Comparison of ENCODE assay signal across 22 mouse cellular contexts in genomic region chrX:139051976-139052375, GRCm38 (mm10). TPM values are rescaled to one million over a fixed set of nuclear protein-coding genes. Genes with fewer than 3 reads are reported as not detected.
DNase-seq lines count a peak whose midpoint lies in the region; ATAC-seq and TF ChIP-seq lines count a peak whose summit lies in the region.
"Had no signal": no experiment of that assay in that cellular context is flagged by ENCODE, and none has a peak within 500 bp of the region (broad histone marks: within the 10 kb centered on the region; RNA-seq: fewer than 3 reads in every experiment).

No protein-coding gene starts in this region.

- peak; percentile 22 for DNase-seq in kidney, postnatal 0 days (ENCODE audit: low spot score)
- DNase-seq in kidney, postnatal 36 days: no peak
- peak; percentile 14 for DNase-seq in midbrain, postnatal 0 days (ENCODE audit: low spot score)
- peak; percentile 1 for DNase-seq in brain, adult 2 months (ENCODE audit: low read depth, low spot score)
- peak; percentile 54 for DNase-seq in stomach, postnatal 0 days (ENCODE audit: low spot score)
- no peak for DNase-seq in testis, postnatal 10 days (ENCODE audit: low spot score)
- DNase-seq: adrenal gland, postnatal 36 days; heart, postnatal 4 days; kidney, adult 2 months; layer of hippocampus, adult 9-11 months; liver, embryonic 13.5 days; thymus, postnatal 4 days had no signal

- TF ChIP-seq CTCF in kidney, postnatal 0 days (IDR thresholded peaks at IDR 0.05; ENCODE audit: low read depth): no peak
- no peak for TF ChIP-seq CTCF in midbrain, postnatal 0 days (IDR thresholded peaks at IDR 0.05)
- no peak for TF ChIP-seq CTCF in stomach, postnatal 0 days (IDR thresholded peaks at IDR 0.05; ENCODE audit: low read depth)

- 38% methylated on average over 1 of the region's 1 CpGs for WGBS in kidney, postnatal 0 days
- 79% methylated on average over 1 of the region's 1 CpGs for WGBS in midbrain, postnatal 0 days
- WGBS in midbrain, embryonic 13.5 days: 68% methylated on average over 1 of the region's 1 CpGs
- 15% methylated on average over 1 of the region's 1 CpGs for WGBS in stomach, postnatal 0 days

- no peaks in the 10 kb centered on the region for H3K4me1 ChIP-seq in kidney, postnatal 0 days (replicated peaks; ENCODE audit: insufficient read depth, low read length)
- H3K4me1 ChIP-seq in midbrain, postnatal 0 days (ENCODE audit: insufficient read depth, low read length): no peaks in the 10 kb centered on the region
- H3K4me1 ChIP-seq in midbrain, embryonic 13.5 days (replicated peaks): no peaks in the 10 kb centered on the region
- no peaks in the 10 kb centered on the region for H3K4me1 ChIP-seq in stomach, postnatal 0 days (replicated peaks; ENCODE audit: control insufficient read depth, insufficient read depth)
- H3K4me1 ChIP-seq: embryonic facial prominence, embryonic 12.5 days; heart, embryonic 13.5 days; liver, embryonic 13.5 days; neural tube, embryonic 15.5 days had no signal

- no peaks in the 10 kb centered on the region for H3K9me3 ChIP-seq in kidney, postnatal 0 days (replicated peaks; ENCODE audit: low read length)
- no peaks in the 10 kb centered on the region for H3K9me3 ChIP-seq in midbrain, postnatal 0 days (ENCODE audit: low read length)
- no peaks in the 10 kb centered on the region for H3K9me3 ChIP-seq in midbrain, embryonic 13.5 days
- no peaks in the 10 kb centered on the region for H3K9me3 ChIP-seq in stomach, postnatal 0 days (ENCODE audit: control insufficient read depth, low read length)
- H3K9me3 ChIP-seq: embryonic facial prominence, embryonic 12.5 days; heart, embryonic 13.5 days; liver, embryonic 13.5 days; neural tube, embryonic 15.5 days had no signal

- no peak overlapping the region for H3K4me2 ChIP-seq in kidney, postnatal 0 days (ENCODE audit: low read length)
- no peak overlapping the region for H3K4me2 ChIP-seq in midbrain, postnatal 0 days (ENCODE audit: low read depth, low read length, poor library complexity, severe bottlenecking)
- no peak overlapping the region for H3K4me2 ChIP-seq in midbrain, embryonic 13.5 days (replicated peaks)
- H3K4me2 ChIP-seq in stomach, postnatal 0 days (replicated peaks; ENCODE audit: low read depth): no peak overlapping the region
- H3K4me2 ChIP-seq: embryonic facial prominence, embryonic 12.5 days; heart, embryonic 13.5 days; liver, embryonic 13.5 days; neural tube, embryonic 15.5 days had no signal

- no peak for TF ChIP-seq EP300 in stomach, postnatal 0 days (optimal IDR thresholded peaks at IDR 0.05)

- H3K36me3 ChIP-seq in kidney, postnatal 0 days (ENCODE audit: insufficient read depth, low read length): no peaks in the 10 kb centered on the region
- no peaks in the 10 kb centered on the region for H3K36me3 ChIP-seq in midbrain, postnatal 0 days (ENCODE audit: insufficient read depth, low read length)
- H3K36me3 ChIP-seq in midbrain, embryonic 13.5 days: no peaks in the 10 kb centered on the region
- H3K36me3 ChIP-seq in stomach, postnatal 0 days (ENCODE audit: control insufficient read depth, insufficient read depth, low read length): no peaks in the 10 kb centered on the region
- H3K36me3 ChIP-seq: embryonic facial prominence, embryonic 12.5 days; heart, embryonic 13.5 days; liver, embryonic 13.5 days; neural tube, embryonic 15.5 days had no signal

- no peak overlapping the region for H3K27ac ChIP-seq in kidney, postnatal 0 days
- no peak overlapping the region for H3K27ac ChIP-seq in midbrain, postnatal 0 days (ENCODE audit: low read depth, low read length)
- H3K27ac ChIP-seq in midbrain, embryonic 13.5 days: no peak overlapping the region
- H3K27ac ChIP-seq in stomach, postnatal 0 days (replicated peaks): no peak overlapping the region
- H3K27ac ChIP-seq: embryonic facial prominence, embryonic 12.5 days; heart, embryonic 13.5 days; hindbrain, postnatal 0 days; liver, embryonic 13.5 days; neural tube, embryonic 15.5 days had no signal

- no peak overlapping the region for H3K9ac ChIP-seq in kidney, postnatal 0 days (ENCODE audit: low read depth, low read length)
- H3K9ac ChIP-seq in midbrain, postnatal 0 days (replicated peaks; ENCODE audit: low read length, poor library complexity, severe bottlenecking): no peak overlapping the region
- H3K9ac ChIP-seq in midbrain, embryonic 13.5 days (replicated peaks): no peak overlapping the region
- H3K9ac ChIP-seq in stomach, postnatal 0 days (ENCODE audit: low read length): no peak overlapping the region
- H3K9ac ChIP-seq: embryonic facial prominence, embryonic 12.5 days; heart, embryonic 13.5 days; liver, embryonic 13.5 days; neural tube, embryonic 15.5 days had no signal

- no peak overlapping the region for H3K4me3 ChIP-seq in kidney, postnatal 0 days (replicated peaks; ENCODE audit: low read depth, low read length)
- H3K4me3 ChIP-seq in midbrain, postnatal 0 days (ENCODE audit: low read depth, low read length): no peak overlapping the region
- no peak overlapping the region for H3K4me3 ChIP-seq in midbrain, embryonic 13.5 days (replicated peaks)
- H3K4me3 ChIP-seq in stomach, postnatal 0 days (ENCODE audit: low read depth, low read length): no peak overlapping the region
- H3K4me3 ChIP-seq: embryonic facial prominence, embryonic 12.5 days; heart, embryonic 13.5 days; liver, embryonic 13.5 days; neural tube, embryonic 15.5 days had no signal

- ATAC-seq in kidney, postnatal 0 days (replicated peaks; ENCODE audit: low FRiP score, low read depth): 0 out of 2 replicates have a peak, but pooled peaks have one; percentile 21
- no peak for ATAC-seq in midbrain, postnatal 0 days (ENCODE audit: low FRiP score)
- no peak for ATAC-seq in midbrain, embryonic 13.5 days
- ATAC-seq in stomach, postnatal 0 days (ENCODE audit: low FRiP score, low TSS enrichment): peak; percentile 80
- ATAC-seq: activated CD4-positive, CD25-positive, alpha-beta regulatory T cell, adult 4 months; hindbrain, postnatal 0 days had no signal

- no peaks in the 10 kb centered on the region for H3K27me3 ChIP-seq in kidney, postnatal 0 days (ENCODE audit: insufficient read depth, low read length)
- no peaks in the 10 kb centered on the region for H3K27me3 ChIP-seq in midbrain, postnatal 0 days (ENCODE audit: insufficient read depth, low read length)
- no peaks in the 10 kb centered on the region for H3K27me3 ChIP-seq in midbrain, embryonic 13.5 days
- no peaks in the 10 kb centered on the region for H3K27me3 ChIP-seq in stomach, postnatal 0 days (ENCODE audit: control insufficient read depth, insufficient read depth, low read length)
- H3K27me3 ChIP-seq: CH12.LX; embryonic facial prominence, embryonic 12.5 days; heart, embryonic 13.5 days; liver, embryonic 13.5 days; neural tube, embryonic 15.5 days had no signal

RNA-seq across cellular contexts. Expression of gene Serpina7, which starts 33.1 kb away (rescaled TPM):
- 0.13 and 0.33 TPM in 2 replicates for polyA plus RNA-seq in kidney, postnatal 0 days (2015; fragmentation: Nextera tagmentation; extraction: Ambion mirVana)
- not detected in 2 replicates for total RNA-seq in midbrain, postnatal 0 days (2014; rRNA removed)
- not detected in 2 replicates for polyA plus RNA-seq in midbrain, postnatal 0 days (2015; fragmentation: Nextera tagmentation; extraction: Ambion mirVana)
- not detected in 2 replicates for polyA plus RNA-seq in midbrain, embryonic 13.5 days (2015; fragmentation: Nextera tagmentation; extraction: Ambion mirVana)
- polyA plus RNA-seq in stomach, postnatal 0 days (2015; fragmentation: Nextera tagmentation; extraction: Ambion mirVana): 0.25 and 0.30 TPM in 2 replicates
- total RNA-seq: adrenal gland, postnatal 36 days; CH12.LX; heart, postnatal 4 days; hindbrain, postnatal 0 days; left cerebral cortex, postnatal 10 days; megakaryocyte-erythroid progenitor cell, adult 5-6 weeks had no signal
- polyA plus RNA-seq: activated CD4-positive, CD25-positive, alpha-beta regulatory T cell, adult 4 months; heart, embryonic 13.5 days; hindbrain, postnatal 0 days; neural tube, embryonic 15.5 days had no signal

RNA-seq across cellular contexts. Expression of gene 4930513O06Rik, which starts 34.1 kb away (rescaled TPM):
- not detected in 2 replicates for polyA plus RNA-seq in kidney, postnatal 0 days (2015; fragmentation: Nextera tagmentation; extraction: Ambion mirVana)
- total RNA-seq in midbrain, postnatal 0 days (2014; rRNA removed): not detected in 2 replicates
- not detected in 2 replicates for polyA plus RNA-seq in midbrain, postnatal 0 days (2015; fragmentation: Nextera tagmentation; extraction: Ambion mirVana)
- polyA plus RNA-seq in midbrain, embryonic 13.5 days (2015; fragmentation: Nextera tagmentation; extraction: Ambion mirVana): not detected in 2 replicates
- not detected in 2 replicates for polyA plus RNA-seq in stomach, postnatal 0 days (2015; fragmentation: Nextera tagmentation; extraction: Ambion mirVana)
- total RNA-seq: adrenal gland, postnatal 36 days; CH12.LX; gastrocnemius, postnatal 4 days; heart, postnatal 4 days; hindbrain, postnatal 0 days; left cerebral cortex, postnatal 10 days; megakaryocyte-erythroid progenitor cell, adult 5-6 weeks had no signal
- polyA plus RNA-seq: activated CD4-positive, CD25-positive, alpha-beta regulatory T cell, adult 4 months; embryonic facial prominence, embryonic 12.5 days; heart, embryonic 13.5 days; hindbrain, postnatal 0 days; kidney, adult 2 months; liver, embryonic 13.5 days; neural tube, embryonic 15.5 days had no signal

Comparison
In these comparisons a context has a peak if more than half of its experiments do, and no peak if none do; other contexts are left out.
1. DNase-seq: peak in kidney, postnatal 0 days (single experiment), midbrain, postnatal 0 days (single experiment), brain, adult 2 months (single experiment) and stomach, postnatal 0 days (single experiment); none in kidney, postnatal 36 days (0 of 2) and testis, postnatal 10 days (single experiment).
2. ATAC-seq: peak in kidney, postnatal 0 days (single experiment) and stomach, postnatal 0 days (single experiment); none in midbrain, postnatal 0 days (single experiment) and midbrain, embryonic 13.5 days (single experiment).